ENCODE assay signal across 8 mouse cellular contexts in genomic region chr1:130550242-130551167, GRCm38 (mm10).
DNase-seq lines count a peak whose midpoint lies in the region; ATAC-seq and TF ChIP-seq lines count a peak whose summit lies in the region.

No protein-coding gene starts in this region.

- H3K36me3 ChIP-seq in forebrain, postnatal 0 days (ENCODE audit: insufficient read depth), result no peaks in the 10 kb centered on the region

- WGBS in forebrain, postnatal 0 days, result 72% methylated on average over 19 of the region's 19 CpGs

- ATAC-seq in forebrain, postnatal 0 days, result no peak

- peak; percentile 55 for DNase-seq in ES-CJ7 (ENCODE audit: low read depth, low spot score)
- peak; percentile 27 for DNase-seq in embryo, embryonic 10.5 days (ENCODE audit: low spot score)
- peak; percentile 48 for DNase-seq in kidney, adult 11 months
- DNase-seq in lung, postnatal 14 days, result peak; percentile 32
- peak; percentile 61 for DNase-seq in thymus, postnatal 25 days
- no peak for DNase-seq in forebrain, postnatal 0 days
- no peak for DNase-seq in urinary bladder, postnatal 4 days (ENCODE audit: low spot score in 2 of 2)
- no peak for DNase-seq in frontal cortex, postnatal 14 days (ENCODE audit: low spot score in 2 of 2)

- H3K9ac ChIP-seq in forebrain, postnatal 0 days, result no peak overlapping the region

- H3K27me3 ChIP-seq in forebrain, postnatal 0 days (ENCODE audit: insufficient read depth, low read length), result no peaks in the 10 kb centered on the region

- no peak overlapping the region for H3K27ac ChIP-seq in forebrain, postnatal 0 days (ENCODE audit: low read depth, low read length)

- no peak for TF ChIP-seq CTCF in forebrain, postnatal 0 days (IDR thresholded peaks at IDR 0.05; ENCODE audit: low read depth)

- H3K9me3 ChIP-seq in forebrain, postnatal 0 days (ENCODE audit: low read length), result no peaks in the 10 kb centered on the region

- no peaks in the 10 kb centered on the region for H3K4me1 ChIP-seq in forebrain, postnatal 0 days (ENCODE audit: insufficient read depth)

- H3K4me2 ChIP-seq in forebrain, postnatal 0 days (ENCODE audit: low read depth), result no peak overlapping the region

- H3K4me3 ChIP-seq in forebrain, postnatal 0 days (ENCODE audit: low read depth, low read length), result no peak overlapping the region

Comparison
In these comparisons a context has a peak if more than half of its experiments do, and no peak if none do; other contexts are left out.
1. DNase-seq: peak in ES-CJ7 (single experiment), embryo, embryonic 10.5 days (single experiment), kidney, adult 11 months (single experiment), lung, postnatal 14 days (single experiment) and thymus, postnatal 25 days (single experiment); none in forebrain, postnatal 0 days (single experiment), urinary bladder, postnatal 4 days (0 of 2) and frontal cortex, postnatal 14 days (0 of 2).